Mouse (Mus musculus) frontal cortex, adult 2 months (tissue): Measurements from ENCODE around the gene Casc3. TPM values are rescaled to one million over a fixed set of nuclear protein-coding genes. Genes with fewer than 3 reads are reported as not detected.
A peak's percentile ranks its signal among the peaks of the same experiment; 100 is the strongest.

Experiments
- DNase-seq, 2 experiments: peaks; one replicate each; pipeline ENCODE4 v3.0.0; 2022; ENCODE audit warnings: low spot score in 1 of 2; ENCODE audit errors: extremely low spot score in 1 of 2
- polyA plus RNA-seq: library from polyadenylated mRNA; depleted of rRNA; stranded (reverse); fragments of >200 nt; gene quantifications from 2 replicates; pipeline ENCODE4 v1.2.3, GENCODE M21; 2012; rRNA removed

Casc3 gene
- 47.8 TPM in 2 replicates for polyA plus RNA-seq

DNA sequence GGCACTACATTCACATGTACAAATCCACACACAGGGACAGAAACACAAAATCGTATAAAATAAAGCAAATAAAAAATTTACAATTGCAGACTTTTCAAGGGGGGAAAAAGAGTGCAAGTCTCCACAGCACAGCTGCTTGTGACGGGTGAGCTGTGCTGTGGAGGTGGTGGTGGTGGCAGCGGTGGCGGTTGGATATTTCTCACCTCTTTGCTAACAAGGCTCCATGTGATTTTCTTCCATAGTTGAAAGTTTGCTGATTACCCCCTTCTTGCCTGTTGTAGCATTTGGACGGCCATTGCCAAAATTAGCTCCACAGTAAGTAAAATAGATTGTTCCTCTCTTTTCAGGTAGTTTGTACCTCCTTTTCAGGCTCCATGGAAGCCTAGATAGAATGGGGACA lies at the start of gene Casc3:
Gene Casc3 (plus strand): TSS at position 301 of the 400 bp plus-strand sequence.
- DNase-seq: no peak

DNA sequence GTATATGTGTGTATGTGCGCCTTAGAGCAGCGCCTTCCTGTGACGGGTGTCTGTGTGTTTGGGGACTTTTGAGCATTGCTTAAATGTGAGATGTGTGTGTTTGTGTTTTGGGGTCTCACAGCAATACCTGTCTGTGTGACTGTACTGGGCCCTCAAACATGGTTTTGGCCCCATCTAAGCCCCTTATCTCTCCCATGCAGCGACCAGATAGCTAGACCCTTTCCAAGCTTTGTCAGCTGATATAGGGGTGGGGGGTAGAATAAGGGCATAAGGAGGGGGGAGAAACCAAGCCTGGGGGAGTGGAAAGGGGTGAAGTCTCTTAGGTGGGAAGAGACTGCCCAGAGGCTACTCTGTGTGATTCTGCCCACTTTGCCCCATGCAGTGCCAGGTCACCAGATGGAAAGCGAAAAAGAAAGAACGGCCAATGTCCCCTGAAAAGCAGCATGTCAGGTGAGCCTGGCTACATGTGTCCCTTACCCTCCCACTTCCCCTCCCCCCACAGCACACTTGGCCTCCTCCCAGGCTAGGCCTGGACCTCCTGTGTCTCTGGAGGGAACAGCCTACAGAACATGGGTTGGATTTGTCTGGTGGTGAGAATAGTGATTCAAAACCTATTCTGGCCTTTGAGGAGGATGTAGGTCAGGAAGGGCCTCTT lies 48.9 kb upstream of the Casc3 start:
- no peak for DNase-seq

DNA sequence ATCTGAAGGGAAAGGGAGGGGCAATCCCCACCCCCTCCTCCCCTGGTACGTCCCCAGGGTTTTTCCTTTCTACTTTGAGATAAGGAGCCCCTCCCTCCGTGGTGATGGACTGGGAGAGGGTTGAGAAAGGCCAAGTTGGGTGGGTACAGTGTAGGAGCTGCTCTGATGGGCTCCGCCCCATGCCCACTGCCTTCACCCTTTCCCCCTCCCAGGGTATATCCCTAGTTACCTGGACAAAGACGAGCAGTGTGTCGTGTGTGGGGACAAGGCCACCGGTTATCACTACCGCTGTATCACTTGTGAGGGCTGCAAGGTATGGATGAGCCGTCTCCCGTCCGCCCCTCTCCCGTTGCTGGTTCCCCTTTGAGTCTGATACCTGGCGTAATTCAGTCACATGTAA lies 48.0 kb upstream of the Casc3 start:
- DNase-seq: no peak

DNA sequence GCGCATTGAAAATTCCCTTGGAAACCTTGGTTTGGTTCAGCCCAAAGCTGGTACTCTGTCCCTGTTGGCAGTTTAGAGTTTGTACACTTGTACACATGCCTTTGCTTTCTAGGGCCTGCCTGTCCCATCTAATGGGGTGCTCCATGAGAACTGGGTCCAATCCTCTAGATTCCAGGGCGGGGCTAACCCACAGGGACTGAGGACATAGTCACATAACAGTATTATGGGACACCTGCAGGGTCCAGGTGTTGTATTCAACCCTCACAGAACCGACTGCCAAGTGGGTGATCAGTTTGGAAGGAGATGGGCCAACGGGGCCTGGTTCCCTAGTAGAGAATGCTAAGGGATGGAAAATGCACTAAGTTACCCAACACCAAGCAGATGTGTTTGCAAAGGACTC lies 42.8 kb upstream of the Casc3 start:
- DNase-seq: no peak

DNA sequence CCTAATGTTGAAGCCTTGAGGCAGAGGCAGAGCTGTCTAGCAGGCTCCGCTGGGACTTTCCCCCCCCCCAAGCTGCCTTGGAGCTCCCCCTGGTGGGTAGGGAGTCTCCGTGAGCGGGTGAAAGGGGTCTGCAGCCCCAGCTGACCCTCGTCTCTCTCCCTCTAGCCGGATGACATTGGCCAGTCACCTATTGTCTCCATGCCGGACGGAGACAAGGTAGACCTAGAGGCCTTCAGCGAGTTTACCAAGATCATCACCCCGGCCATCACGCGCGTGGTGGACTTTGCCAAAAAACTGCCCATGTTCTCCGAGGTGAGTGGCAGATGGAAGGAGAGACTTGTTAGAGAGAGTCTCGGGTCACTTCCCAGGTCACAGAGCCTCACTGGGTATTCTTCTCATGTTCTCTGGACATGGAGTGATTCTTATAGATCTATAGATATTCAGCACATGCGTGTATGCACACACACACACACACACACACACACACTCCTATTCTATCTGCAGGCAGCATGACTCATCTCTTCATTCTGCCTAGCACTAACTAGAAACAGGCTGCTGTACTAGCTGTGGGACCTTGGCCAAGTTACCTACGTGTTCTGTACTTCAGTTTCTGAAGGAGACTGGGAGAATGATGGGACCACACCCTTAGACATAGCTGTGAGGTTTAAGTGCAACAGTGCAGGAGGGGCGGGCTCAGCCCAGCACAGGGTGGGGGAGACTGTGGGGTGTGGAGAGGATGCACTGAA lies 41.8 kb upstream of the Casc3 start:
- DNase-seq: peak; percentile 81 to 85

DNA sequence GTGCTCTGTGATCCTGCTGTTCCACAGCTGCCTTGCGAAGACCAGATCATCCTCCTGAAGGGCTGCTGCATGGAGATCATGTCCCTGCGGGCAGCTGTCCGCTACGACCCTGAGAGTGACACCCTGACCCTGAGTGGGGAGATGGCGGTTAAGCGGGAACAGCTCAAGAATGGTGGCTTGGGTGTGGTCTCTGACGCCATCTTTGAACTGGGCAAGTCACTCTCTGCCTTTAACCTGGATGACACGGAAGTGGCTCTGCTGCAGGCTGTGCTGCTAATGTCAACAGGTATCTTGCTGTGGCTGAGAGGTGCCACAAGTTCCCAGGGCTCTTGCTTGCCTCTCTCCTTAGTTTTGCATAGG lies 41.2 kb upstream of the Casc3 start:
- no peak for DNase-seq

DNA sequence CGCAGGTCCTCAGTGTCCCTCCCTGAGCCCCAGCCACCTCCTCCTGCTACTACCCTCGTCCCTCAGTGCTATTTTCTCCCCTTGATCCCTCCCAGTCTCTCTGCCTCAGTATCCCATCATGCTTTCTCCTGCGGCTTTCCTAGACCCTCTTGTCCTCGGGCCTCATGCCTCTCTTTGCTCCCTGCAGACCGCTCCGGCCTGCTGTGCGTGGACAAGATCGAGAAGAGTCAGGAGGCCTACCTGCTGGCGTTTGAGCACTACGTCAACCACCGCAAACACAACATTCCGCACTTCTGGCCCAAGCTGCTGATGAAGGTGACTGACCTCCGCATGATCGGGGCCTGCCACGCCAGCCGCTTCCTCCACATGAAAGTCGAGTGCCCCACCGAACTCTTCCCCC lies 40.6 kb upstream of the Casc3 start:
- DNase-seq: no peak

DNA sequence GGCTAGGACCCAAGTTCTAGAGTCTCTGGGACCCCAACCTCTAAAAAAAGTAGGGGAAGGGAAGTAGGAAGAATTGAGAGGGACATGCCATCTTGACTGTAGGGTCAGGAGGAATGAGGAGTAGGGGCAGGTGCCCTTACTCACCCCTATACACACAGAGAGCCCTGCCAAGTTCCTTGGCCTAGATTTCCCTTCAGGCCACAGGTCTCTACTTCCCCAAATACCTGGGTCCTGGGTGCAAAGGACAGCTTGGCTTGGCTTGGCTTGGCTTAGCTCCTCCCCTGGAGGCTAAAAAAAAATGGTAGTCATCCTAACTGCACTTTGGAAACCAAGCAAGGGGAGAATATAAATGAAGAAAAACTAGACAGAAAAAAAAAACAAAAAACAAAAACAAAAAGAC lies 40.0 kb upstream of the Casc3 start:
- DNase-seq: no peak

DNA sequence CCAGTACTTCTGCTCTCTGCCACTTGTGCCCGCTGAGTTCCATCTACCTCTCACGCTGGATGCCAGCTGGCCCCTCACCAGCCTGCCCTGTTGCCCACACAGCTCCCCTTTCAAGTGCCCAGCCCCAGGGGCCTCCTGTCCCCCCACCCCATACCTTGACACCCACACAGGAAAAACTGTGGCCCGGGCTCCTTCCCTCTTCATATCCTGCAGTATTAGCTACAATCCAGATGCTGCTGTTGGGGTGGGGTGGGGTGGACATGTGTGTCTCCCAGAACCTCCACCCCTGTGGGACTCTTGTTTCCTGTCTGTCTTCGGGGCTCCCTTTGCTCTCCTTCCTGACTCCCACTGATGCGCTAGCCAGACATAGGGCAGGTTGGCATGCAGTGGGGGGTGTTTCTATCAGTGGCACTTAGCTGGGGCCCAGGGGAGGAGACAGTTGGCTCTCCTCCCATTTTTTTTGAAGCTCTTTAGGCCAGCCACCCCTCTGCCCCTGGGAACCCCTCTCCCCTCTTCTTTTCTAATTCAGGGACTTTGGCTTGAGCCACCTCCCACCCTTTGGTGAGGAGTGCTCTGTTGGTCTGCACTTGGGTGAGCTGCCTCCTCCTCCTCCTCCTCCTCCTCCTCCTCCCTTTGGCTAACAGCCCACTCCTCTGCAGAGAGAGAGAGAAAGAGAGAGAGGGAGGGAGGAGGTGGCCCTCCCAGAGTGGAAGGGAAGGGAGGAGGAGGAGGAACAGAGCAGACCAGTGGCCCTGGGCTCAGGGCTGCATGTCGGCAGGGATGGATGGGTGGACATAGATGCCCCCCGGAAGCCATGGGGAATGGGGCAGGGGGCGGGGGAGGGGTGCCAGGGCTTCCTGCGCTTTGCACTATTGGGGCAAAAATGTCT lies 39.0 kb upstream of the Casc3 start:
- no peak for DNase-seq

DNA sequence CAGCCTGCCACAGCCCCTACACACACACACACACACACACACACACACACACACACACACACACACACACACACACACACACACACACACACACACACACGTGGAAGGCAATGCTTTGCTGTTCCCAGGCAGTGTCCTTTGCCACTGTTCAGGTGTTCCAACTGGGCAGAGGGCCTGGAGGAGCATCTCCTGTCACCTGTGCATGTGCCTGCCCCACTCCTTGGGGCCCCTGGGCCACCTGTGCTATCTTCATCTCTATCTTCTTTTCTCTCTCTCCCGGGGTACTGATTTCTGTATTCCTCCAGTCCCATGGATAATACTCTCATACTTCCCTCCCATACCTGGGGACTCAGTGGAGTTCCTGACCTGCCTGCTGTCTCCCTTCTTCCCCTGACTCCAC lies 38.4 kb upstream of the Casc3 start:
- DNase-seq: no peak

DNA sequence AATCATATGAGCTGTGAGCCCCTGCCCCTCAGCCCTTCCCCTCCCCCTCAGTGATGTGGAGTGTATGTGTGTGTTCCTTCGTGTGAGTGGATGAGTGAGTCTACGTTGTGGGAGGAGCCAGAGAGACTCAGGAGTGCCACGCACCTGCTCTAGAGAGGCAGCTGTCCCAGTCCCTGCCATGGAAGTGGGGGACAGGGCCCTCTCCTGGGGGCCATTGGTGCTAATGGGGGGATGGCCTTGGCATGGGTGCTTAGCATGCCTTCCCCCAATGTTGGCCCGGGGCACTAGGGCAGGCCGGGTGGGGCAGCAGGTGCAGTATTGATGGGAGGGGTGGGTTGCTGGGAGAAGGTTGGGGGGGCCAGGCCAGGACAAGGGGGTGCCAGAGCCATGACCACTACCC lies 37.9 kb upstream of the Casc3 start:
- no peak for DNase-seq

DNA sequence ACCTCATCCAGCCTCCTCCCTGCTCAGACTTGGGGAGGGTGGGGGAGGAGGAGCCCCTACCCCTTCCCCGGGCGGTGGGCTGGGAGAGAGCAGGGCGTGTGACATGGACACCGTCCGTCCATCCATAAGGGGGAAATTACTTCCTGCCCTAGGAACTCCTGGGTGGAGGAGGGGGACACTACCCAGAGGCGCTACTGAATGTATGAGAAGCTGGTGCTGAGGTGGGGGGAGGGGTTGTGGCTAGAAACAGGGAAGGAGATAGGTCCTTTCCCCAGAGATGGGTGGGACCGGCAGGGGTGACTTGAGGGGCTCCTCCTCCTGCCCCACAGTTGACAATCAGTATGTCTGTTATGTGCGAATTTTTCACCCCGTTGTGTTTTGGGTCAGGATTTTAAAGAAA lies 37.4 kb upstream of the Casc3 start:
- peak in 1 of 2 experiments; percentile 66 for DNase-seq

DNA sequence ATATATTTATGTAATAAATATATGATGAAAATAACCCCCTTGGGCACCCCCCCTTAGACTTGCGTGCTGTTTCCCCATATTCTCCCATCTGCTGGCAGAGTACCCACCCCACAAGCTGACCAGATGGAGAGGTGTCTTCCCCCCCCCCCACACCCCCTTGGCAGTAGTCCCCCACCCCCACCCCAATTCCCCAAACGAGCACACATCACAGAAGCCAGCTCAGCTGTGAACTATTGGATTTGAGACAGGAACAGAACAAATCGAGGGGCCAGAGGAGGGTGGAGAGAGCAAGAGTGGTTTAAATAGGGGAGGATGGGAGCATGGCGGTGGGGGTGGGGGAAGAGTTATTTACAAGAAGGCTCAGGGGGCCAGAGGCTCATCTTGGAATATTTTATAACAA lies 37.0 kb upstream of the Casc3 start:
- no peak for DNase-seq

DNA sequence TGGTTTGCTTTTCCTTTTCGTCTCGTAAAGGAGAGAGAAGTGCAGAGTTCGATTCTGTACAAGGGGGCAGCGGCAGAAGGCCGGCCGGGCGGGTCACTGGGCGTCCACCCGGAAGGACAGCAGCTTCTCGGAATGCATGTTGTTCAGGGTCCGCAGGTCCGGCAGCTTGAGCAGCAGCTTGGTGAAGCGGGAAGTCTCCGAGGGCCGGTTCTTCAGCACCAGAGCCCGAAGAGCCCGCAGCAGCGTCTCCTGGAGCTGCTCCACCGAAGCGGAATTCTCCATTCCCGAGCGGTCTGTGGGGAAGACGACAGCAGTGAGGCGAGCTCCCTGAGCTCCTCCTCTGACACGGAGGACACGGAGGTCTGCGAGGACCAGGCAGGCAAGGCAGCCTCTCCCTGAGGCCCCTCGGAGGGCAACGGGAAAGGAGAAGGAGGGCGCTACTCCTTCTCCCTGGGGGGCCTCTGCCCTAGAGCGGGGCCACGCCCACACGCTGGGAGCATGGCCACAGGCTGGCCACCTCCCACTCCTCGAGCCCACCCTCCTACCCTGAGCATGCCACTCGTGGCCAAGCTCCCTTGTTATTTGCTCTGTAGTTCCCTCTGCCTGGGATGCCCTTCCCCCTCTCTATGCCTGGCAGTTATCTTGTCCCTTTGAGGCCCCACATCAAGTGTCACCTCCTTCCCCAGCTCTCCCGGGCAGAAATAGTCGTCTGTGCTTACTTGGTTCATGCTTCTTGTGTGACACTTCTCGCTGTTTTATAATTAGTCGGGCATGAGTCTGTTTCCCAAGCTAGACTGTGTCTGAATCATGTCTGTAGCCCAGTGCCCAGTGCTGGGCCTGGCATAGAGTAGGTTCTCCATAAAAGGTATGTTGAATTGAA lies 36.3 kb upstream of the Casc3 start:
- peak in 1 of 2 experiments; percentile 53 for DNase-seq

DNA sequence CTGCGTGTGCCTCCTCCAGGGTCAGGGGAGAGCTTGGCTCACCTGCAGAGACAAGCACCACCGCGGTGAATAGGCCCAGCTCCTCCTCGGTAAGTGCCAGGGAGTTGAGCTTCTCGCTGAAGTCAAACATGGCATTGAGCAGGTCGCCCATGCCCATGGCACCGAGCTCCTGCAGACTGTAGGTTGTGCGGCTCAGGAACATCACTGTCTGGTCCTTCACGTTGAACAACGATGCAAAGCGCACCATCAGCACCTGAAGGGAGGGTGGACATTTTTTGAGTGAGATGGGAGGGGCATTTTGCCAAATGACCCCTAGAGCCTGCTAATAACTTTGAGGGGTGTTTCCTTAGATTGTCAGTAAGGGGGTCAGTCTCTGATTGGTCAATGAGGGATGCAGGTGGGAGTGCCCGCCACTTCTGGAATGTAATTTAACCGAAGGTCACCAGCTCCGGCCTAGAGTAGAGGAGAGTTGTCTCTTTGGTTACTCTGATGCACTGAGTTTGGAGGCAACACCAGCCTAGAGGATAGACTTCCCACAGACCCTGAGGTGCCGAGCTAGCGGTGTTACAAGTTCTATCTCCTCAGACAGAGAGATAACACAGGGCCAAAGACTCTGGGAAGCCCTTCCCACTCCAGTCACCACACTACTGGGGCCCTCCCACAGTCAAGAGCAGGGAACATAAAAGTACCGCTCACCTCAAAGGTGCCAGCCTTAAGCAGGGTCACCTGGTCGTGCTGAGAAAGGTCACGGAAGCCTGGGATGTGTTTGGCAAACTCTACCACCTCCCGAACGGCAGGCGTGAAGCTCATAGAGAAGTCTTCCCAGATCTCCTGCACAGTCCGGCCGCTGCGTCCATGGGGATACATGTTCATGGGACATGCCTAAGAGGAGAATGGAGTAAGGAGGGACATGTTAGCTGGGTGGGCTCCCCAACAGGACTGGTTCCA lies 35.4 kb upstream of the Casc3 start:
- no peak for DNase-seq

DNA sequence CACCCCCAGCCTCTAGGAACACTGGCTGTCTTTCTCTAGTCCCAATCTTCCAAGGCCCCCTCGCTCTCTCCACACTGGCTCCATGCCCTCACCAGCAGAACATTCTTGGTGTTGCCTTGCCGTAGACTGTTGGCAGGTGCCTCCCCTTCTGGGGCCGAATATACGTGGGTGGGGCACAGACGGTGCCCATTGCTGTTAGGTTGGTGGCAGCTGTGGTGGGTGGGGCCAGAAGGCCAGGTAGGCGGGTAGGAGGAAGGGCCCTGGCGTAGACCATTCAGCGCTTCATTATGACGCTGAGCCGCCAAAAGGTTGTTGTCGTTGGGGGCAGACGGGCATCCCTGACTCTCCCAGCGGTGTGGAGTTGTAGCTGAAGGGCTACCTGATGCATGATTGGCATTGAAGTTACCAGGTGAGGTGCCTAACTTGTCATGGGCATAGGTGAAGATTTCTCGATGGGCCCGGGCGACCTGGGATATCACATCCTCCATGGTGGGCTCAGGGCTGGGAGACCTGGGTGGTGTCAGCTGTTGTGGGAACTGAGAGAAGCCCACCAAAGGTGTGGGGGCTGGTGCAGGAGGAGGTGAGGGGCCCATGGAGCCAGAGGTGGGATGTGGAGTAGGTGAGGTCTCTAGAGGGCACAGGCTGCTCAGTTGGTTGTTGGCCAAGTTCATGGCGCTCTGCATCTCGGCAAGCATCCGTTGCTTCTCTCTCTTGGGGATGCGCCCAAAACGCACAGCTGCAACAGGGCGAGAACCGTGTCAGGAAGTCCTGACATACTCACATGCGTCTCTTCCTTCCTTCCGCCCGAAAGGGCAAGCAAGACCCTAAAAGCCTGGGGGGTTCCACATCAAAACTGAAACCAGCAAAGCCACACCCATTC lies 34.4 kb upstream of the Casc3 start:
- DNase-seq: peak in 1 of 2 experiments; percentile 76

DNA sequence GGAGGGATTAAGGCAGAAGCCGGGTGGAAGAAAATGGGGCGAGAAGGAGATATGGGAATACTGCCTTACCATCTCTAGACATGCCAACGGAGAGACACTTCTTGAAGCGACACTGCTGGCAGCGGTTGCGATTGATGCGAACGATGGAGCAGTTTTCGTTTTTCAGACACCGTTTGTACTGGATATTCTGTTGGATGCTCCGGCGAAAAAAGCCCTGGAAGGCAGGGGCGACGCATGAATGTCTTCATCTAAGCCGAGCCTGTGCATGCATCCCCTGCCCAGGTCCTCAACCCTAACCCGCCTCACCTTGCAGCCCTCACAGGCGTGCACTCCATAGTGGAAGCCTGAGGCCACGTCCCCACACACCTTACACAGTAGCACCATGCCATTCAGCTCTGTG lies 33.6 kb upstream of the Casc3 start:
- DNase-seq: no peak

DNA sequence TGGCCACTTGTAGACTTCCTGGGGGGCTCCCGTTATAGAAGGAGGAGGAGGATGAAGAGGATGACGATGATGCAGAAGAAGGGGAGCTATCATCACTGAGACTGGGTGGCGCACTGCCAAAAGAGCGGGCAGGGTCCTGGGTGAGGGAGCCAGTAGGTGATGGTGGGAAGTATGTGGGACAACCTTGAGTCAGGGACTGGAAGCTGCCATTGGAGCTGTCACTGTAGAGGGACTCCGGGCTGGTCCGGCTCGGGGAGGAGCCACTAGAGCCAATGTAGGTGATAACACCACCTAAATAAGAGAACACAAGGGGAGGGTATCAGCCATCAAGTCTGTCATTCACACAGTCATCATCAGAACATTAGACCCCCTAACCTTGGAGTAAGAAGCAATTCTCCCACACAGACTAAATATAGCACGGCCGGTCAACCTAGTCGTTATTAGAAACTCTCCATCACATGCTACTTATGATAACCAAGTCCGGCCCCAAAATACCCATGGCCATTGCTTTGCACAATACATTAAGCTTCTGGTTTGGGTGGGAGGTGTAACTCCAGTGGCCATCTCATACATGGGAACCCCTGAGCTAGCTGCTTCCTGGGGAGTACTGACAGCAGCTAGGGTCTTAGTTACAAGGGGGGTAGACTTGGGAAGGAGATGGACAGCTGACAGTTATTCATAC lies 32.7 kb upstream of the Casc3 start:
- peak in 1 of 2 experiments; percentile 36 for DNase-seq
